Mouse (Mus musculus) heart, embryonic 10.5 days (tissue): ENCODE data around the gene Cwc27. TPM values are rescaled to one million over a fixed set of nuclear protein-coding genes. Genes with fewer than 3 reads are reported as not detected.

Source experiments
- polyA plus RNA-seq: library from polyadenylated mRNA; unstranded; fragments of >200 nt; fragmentation: Nextera tagmentation; extraction: Ambion mirVana; gene quantifications from 2 replicates; pipeline ENCODE4 v1.2.1, GENCODE M21; 2016

The Cwc27 gene
- polyA plus RNA-seq, 1 experiment from 2014 or later, result 29.7 TPM

Other genes starting within 250 kb of the Cwc27 start
- 14.5 and 16.1 TPM in 2 replicates for gene Srek1ip1, start 24.7 kb downstream of the Cwc27 start, polyA plus RNA-seq
- 0.15 and 0.20 TPM in 2 replicates for gene Shisal2b, start 46.8 kb upstream of the Cwc27 start, polyA plus RNA-seq
- gene Rgs7bp, start 237.8 kb upstream of the Cwc27 start, polyA plus RNA-seq, result 2.1 and 2.8 TPM in 2 replicates